Mouse (Mus musculus): ENCODE measurements at regions not wholly inside any gene's neighbourhood (a gene's known extent, or its start where the extent isn't known, plus 50 kb on each side); places are given as distances from the start of the nearest gene placed in this dataset.

DNA sequence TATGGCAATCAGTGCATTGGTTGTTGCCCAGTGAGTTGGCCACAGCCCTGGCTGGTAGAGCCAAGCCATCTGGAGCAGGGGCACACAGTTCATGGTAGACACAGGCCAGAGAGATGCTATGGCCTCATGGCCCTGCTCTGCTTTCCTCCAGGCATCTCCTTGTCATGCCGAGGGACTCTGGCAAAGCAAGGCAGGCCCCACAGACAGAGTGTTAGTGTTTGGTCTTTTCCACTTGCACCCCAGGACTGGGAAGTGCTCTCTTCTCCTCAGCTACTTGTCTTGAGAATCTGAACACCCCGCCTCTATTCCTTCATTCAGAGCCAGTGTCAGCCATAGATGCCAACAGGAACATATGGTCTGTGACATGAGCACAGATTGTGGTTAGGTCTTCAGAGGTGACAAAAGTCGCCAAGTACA is 148.1 kb upstream of the Pgrmc2 start:
- DNase-seq (ENCODE audit: low read depth, low spot score) = no peak

GRCm38 (mm10) chr3:41229493-41229892 is 146.6 kb upstream of the Pgrmc2 start:
- no peak for DNase-seq (ENCODE audit: low read depth, low spot score)

- peak; percentile 52 for DNase-seq (ENCODE audit: low read depth, low spot score)
These were observed 145.7 kb upstream of the Pgrmc2 start for GRCm38 (mm10) chr3:41228536-41228935.

DNA sequence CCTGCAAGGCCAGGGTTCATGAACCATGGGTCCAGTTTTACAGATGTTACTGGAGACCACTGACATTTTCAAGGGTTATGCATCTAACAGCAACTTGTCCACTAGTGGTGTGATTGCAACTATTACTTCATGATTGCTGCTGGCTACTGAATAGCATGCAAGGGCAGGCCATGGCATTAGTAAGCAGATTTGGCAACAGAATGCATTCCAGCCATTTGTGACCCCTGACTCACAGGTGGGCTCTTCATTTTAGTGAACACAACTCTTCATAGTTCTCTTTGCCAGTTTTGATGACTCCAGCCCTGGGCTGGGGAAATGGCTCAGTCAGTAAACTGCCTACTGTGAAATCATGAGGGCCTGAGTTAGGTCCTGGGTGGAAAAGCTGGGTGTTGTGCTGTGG is 137.9 kb upstream of the Pgrmc2 start:
- no peak for DNase-seq (ENCODE audit: low read depth, low spot score)

GRCm38 (mm10) chr3:41217770-41218169 is 134.9 kb upstream of the Pgrmc2 start:
- DNase-seq (ENCODE audit: low read depth, low spot score) = no peak

- no peak for DNase-seq (ENCODE audit: low read depth, low spot score)
These were observed 130.7 kb upstream of the Pgrmc2 start for GRCm38 (mm10) chr3:41213533-41213932.

GRCm38 (mm10) chr3:41210333-41210732 is 127.5 kb upstream of the Pgrmc2 start:
- DNase-seq (ENCODE audit: low read depth, low spot score) = no peak

DNA sequence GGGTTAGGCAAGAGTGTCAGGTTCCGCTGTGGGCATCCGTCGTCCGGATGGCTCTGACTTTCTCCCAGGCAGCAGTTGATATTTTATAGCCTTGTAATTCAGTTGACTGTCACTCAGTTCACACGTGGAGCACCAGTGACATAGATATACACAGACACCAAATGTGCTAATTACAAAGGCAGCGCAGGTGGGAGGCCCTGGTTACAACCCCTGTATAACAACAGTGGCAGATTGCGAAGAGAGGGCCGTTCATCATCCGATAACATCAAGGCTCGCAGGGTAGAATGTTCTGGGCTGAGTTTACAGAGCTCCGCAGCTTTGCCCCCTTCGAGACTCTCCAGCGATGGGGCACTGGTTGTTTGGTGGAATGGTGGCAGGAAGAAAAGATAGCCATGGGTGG is 120.0 kb upstream of the Pgrmc2 start:
- DNase-seq (ENCODE audit: low read depth, low spot score) = no peak

DNA sequence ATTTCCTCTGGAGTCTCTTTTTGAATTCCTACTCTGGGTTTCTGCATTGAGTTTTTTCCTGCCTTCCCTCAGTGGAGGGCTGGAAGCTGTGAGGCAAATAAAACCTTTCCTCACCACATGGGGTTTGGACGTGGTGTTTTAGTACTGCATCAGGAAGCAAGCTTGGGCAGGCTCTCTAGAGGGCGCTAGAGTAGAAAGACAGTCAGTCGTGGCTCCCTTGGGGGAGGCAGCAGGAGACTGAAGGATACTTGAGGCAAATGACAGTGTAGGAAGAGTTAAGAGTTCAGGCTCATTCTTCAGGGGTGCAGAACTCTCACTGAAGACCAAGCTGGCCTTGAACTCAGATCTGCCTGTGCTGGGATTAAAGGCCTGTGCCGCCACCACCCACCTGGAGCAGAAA is 118.9 kb upstream of the Pgrmc2 start:
- peak; percentile 48 for DNase-seq (ENCODE audit: low read depth, low spot score)

- no peak for DNase-seq (ENCODE audit: low read depth, low spot score)
These were observed 117.2 kb upstream of the Pgrmc2 start for GRCm38 (mm10) chr3:41200026-41200425.

DNA sequence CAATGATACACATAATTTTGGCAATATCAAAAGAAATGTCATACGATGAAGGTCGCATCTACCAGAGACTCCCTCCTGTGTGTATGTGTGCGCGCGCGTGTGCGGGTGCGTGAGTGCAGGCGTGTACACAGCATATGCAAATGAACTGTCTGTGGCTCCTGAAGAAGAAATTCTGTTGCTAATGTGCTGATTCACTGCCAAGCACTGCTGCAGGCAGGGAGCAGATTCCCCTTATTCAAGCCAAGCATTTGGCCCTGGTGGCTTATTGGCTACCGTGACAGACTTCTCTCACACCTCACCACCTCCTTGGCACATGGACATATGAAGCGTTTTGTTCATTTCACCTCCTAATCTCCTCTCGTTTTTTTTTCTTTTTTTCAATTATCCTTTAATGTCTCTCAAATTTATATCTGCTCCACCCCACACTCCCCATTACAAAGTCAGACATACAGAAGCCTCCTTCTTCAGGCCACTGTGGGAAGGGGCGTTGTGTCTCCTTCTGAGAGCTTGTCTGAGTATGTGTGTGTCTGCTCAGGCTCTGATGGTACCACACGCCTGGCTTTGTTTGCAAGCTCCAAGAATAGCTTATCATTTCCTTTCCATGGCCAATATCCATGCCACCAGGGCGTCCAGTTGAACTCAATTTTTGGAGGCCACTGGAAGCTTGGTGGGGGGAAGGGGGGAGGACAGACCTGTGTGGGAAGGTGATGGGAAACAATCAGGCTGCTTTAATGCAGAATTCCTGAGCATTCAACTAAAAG is 115.5 kb upstream of the Pgrmc2 start:
- DNase-seq (ENCODE audit: low read depth, low spot score) = no peak

- DNase-seq (ENCODE audit: low read depth, low spot score) = no peak
These were observed 112.5 kb upstream of the Pgrmc2 start for GRCm38 (mm10) chr3:41195113-41195975.

DNA sequence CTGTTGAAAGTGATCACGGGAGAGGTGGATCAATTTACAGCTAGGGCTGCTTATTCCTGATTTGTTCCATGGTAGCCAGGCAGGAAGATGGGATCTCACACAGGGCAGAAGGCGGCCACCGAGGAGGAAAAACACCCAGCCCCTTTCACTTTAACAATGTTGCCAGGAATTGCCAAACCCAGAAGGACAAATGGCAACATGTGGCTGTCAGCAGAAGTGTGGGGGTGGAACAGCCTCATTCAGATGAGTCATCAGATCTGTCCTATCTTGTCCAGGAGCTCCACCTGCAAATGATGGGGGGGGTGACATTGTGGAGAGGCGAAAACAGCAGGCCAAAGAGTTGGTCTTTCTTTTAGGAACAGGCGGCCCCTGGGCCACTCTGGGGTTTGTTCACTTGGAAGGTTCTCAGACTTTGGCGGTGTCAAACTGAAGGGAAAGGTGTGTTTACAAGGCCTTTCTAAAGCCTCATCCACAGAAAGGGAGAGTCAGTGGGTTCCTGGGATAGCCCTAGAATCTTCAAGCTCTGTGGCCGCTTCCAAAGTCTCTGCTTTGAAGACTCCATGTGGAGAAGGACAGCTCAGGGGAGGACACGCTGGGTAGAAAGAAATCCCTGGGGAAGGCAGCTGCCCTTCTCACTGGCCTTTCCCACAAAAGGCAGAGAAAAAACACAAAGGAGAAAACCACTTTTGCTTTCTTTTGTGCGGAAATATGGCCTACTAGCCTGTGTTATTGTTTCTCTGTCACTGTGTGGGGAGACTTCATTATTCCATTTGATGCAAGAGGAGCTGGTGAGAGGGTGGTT is 111.7 kb upstream of the Pgrmc2 start:
- no peak for DNase-seq (ENCODE audit: low read depth, low spot score)

DNA sequence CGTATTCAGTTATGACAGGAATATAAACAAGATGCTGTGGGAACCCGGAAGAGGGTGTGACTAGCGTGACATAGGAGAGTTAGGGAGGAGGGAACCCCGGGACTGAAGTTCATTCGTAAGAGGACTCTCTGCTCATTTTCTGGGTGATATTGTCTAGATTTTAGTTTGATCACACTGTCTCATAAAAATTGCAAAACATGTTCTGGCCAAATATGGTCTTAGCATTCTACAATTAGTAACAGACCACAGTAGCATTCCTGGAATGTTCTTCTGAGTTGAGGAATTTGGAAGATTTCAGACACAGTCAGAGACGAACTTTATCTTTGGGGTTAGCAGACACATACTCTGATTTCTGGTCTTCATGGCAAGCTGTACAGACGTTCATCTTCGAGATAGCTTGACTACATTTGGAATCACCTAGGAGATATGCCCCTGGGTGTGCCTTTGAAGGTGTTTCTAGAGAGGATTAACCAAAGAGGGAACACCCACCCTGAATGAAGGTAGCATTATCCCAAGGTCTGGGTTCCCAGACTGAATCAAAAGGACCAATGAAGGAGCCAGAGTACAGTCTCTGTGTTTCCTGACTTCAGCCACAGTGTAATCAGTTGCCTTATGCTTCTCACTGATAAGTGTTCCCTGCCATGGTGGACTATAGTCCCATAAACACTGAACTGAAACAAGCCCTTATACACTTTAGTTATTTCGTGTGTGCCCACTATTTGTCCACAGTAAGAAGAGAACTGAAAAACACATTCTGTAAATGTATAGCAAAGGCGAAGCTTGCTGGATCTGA is 102.7 kb upstream of the Pgrmc2 start:
- DNase-seq (ENCODE audit: low read depth, low spot score) = no peak

DNA sequence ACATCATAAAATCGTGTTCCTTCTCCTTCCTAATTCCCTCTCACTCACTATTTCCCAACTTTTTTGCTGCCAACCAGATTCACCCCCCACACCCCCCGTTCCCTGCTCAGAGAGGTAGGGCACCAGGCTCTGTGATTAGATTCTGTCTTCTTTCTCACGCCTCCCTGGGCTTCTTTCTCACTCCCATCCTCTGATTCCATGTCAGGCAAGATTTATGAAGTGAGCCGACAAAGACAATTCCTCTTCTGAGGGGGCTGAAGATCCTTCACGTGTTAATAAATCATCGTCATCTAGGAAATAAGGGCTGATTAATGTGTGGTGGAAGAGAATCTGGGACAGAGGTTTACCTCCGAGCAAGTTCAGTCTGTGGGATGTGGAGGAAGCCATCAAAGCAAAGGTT is 101.5 kb upstream of the Pgrmc2 start:
- DNase-seq (ENCODE audit: low read depth, low spot score) = no peak

GRCm38 (mm10) chr3:41182900-41183595 is 100.2 kb upstream of the Pgrmc2 start:
- no peak for DNase-seq (ENCODE audit: low read depth, low spot score)

GRCm38 (mm10) chr3:41182036-41182899 is 99.4 kb upstream of the Pgrmc2 start:
- DNase-seq (ENCODE audit: low read depth, low spot score) = peak; percentile 68

- DNase-seq (ENCODE audit: low read depth, low spot score) = no peak
These were observed 98.6 kb upstream of the Pgrmc2 start for GRCm38 (mm10) chr3:41181438-41181837.

DNA sequence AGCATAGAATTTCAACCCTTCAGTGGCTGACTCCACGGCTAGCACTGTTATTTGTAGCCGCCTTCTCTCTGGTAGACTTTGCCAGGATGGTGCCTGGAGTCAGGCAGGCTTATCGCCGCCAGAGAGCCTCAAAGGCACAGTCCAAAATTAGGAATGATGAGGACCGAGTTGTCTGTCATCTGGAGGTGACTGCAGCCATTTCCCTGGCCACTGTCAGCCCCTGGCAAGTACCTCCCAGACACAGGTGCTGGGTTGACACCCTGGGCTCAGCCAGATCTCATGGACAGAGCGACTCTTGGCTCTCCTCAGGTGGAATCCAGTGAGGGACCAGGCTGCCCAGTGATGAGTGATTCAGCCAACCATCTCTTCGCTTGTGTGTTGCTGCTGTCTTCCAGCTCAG is 98.1 kb upstream of the Pgrmc2 start:
- no peak for DNase-seq (ENCODE audit: low read depth, low spot score)
